Mouse (Mus musculus) thymus, postnatal 25 days (tissue): ENCODE measurements around the gene Smdt1.
A peak's percentile ranks its signal among the peaks of the same experiment; 100 is the strongest.

Experiments used
- DNase-seq: peaks from one replicate; pipeline ENCODE4 v3.0.0; 2022

Smdt1 gene

DNA sequence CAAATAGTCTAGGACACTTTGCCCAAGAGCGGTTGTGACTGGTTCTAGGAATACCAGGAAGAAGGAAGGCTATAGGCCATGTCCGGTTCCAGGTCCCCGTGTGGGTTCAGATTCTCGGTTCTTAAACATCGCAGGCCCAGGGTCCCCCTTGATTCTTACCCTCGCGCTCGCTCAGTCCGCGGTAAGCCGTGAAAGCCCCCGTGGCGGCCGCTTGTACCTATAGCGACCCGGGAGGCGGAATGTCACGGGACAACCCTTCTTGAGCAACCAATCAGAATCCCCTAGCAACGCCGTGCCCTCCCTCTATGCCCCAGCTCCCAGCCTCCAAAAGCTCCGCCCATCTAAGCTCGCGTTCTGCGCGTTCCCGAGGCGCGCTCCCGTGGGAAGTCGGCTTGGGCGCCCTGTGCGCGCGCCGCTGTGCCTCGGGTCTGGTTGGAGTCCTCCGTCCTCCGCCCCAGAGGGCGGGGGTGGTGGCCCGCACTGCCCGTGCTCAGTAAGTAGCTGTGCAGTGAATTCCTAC is at the start of gene Smdt1, which contains the start of the genes Naga and Pheta2:
Gene Smdt1, plus strand, starts transcription at position 367 of the 520 bp plus-strand sequence.
Gene Naga, minus strand, starts transcription at position 333 of the 520 bp plus-strand sequence.
Gene Pheta2, plus strand, starts transcription at position 350 of the 520 bp plus-strand sequence.
- DNase-seq = peak; percentile 97

DNA sequence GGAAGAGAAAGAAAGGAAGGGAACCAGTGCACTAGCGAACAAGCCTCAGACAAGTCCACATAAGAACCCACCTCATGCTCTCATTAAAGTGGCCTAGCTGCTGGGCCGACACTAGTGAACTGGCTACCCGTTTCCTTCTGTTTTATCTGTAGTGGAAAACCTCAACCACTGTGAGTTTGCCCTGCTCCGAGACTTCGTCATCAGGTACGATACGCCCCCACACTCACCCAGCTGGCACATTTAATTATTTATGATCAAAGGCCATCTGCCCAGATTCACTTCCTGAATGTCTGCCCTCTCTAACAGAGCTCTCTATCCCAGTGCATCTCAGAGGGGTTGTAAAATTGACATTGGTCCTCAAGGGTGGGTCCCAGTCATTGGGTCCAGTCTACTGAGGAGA is 48.5 kb upstream of the Smdt1 start:
- no peak for DNase-seq

DNA sequence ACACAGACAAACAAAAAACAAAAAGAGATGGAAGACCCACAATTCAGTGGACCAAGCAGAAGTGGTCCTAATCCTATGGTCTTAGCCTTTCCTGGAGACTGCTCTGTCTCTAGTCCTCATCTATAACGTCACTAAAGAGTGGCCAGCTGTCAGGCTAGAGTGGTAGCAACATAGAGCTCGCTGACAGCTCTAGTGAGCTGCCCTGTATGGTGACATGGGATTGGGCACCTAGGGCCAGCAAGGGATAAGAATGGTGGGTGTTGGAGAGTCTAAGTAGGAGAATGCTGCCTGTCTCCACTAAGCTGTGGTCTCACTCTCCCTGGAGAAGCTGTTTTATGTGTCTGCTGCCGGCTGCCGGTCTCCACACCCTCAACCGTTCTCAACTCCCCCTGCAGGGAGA is 45.9 kb upstream of the Smdt1 start:
- no peak for DNase-seq

DNA sequence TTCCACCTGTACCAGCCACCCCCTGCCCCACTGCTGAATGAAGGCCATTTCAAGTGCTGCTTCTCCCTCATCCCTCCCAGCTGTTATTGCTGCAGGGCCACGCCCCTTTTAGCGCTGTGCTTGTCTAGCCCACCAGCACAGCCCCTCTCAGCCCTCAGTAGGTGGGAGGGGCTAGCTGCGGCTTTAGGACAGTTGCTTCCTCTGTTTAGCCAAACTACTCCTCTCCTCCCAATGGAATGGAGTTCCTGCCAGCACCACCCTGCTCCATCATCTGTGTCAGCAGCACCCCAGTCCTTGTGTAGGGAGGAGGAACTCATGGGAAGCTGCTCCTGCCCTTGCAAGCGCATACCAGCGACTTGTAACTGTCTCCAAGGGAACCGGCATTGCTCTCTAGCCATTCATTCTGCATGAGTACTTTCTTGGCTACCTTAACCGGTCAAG is 45.5 kb upstream of the Smdt1 start:
- DNase-seq = no peak

DNA sequence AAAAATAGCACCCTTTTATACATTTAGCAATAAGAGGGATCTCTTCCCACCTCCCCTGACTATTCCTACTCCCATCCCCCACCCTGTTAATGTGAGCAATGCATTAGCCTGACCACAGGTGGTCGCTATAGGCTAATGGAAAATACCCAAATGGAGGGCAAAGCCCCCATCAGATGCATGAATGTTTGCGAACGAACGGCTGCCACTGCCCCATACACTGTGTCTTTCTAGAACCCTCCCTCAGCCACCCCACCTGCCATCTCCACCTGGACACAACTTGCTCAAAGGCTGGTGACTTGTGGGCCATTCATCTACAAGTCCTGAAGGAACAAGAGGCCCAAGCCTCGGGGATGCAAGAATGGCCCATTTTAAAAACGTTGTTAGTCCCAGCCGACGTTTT is 44.7 kb upstream of the Smdt1 start:
- no peak for DNase-seq

DNA sequence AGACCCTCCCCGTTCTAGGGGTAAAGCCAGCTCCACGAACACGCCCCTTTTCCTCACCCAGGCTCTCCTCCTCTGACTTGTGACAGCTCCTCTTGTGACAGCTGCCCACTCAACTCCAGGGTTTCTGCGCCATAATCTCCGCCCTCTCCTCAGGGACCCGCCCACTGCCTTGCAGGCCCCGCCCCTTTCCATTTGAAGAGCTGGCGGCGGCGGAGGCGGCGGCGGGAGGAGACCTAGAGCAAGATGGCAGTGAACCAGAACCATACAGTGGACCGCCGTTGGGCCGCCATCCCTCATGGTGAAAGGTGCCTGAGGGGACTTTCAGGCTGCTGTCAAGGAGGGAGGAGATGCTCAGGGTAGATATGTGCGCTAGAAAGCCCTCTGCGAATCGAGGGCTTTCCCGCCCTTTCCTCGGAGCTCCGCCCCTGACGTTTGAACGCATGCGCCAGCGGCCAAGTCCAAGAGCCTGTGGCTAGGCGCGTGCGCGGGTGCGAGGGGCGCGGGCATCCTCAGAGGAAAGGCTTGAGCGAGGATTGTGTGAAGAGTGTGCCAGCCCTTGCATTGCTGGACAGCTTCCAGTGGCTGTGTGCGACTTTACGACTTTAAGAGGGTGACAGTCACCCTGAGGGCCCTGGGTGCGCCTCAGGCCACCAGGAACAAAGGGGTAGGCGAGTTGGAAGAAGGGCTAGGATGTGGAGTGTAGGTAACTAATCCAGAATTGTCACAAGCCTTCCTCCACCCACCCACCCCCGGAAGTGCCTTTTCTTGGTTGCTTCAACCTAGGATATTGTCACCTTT is 39.8 kb upstream of the Smdt1 start, which contains the start of gene Wbp2nl:
Gene Wbp2nl, plus strand, starts transcription at position 191 of the 798 bp plus-strand sequence.
- DNase-seq = no peak

DNA sequence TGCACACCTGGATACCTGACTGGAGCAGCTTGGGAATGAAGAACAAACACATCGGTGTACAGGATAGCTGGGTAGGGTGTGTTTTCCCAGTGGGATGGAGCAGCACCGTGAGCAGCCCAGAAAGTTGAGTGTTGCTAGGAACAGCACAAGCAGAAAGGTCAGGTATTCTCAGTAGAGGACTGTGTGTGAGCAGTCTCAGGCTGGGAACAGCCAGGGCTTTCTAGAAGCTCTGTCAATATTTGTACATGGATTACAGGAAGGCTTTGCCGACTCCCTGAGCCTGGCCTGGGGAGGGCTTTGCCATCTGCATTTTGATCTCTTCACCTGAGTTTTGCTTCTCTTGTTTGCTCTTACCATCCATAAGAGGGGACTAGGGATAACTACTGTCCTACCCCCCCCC is 31.7 kb upstream of the Smdt1 start:
- DNase-seq = no peak

DNA sequence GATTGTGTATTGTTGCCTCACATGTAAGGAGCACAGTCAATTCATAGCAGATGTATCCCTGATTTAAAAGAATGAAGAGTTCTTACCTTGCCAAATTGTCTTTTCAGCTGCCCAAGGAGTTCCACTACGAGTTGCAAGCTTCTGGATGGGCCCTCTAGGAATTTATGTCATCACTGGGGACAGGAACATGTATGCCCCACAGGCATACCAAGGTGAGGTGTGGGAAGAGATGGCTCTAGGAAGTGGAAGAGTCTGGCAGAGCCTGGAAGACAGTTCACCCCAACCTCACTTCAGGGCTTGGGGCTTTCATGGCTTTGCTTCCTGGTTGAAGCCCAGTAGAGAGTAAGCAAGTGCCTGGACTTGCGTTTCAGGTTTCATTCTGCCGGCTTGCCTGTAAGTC is 30.3 kb upstream of the Smdt1 start:
- DNase-seq = no peak

DNA sequence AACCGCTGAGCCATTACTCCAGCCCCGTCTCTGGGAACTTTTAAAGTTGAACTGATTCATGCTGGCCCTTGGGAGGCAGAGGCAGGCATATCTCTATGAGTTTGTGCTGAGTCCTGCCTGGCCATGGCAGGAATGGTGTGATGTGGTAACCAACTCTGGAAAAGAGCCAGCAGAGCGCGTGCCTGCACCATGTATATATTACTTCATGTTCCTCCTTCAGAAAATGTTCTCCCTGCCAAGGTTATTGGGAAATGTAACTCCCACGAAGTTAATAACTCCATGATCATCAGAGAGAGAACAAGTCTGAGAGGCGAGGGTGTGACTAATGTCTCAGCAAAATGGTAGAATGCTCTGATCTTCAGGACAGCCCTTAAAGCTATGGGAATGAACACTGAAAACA is 20.9 kb upstream of the Smdt1 start:
- no peak for DNase-seq

DNA sequence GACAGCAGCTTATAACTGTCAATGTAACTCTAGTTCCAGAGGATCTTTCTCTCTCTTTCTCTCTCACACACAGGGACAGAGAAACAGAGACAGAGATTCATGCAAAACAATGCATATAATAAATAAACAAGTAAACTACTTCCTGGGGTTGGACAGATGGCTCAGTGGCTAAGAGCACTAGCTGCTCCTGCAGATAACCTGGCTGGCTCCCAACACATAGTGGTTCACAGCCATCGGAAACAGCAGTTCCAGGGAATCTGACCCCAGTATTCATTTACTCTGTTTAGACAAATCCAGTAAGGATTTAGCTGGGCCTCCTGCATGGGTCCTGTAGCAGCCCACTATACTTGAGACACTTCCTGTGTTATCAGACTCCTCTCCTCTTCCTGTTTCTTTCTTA is 19.1 kb upstream of the Smdt1 start:
- no peak for DNase-seq

DNA sequence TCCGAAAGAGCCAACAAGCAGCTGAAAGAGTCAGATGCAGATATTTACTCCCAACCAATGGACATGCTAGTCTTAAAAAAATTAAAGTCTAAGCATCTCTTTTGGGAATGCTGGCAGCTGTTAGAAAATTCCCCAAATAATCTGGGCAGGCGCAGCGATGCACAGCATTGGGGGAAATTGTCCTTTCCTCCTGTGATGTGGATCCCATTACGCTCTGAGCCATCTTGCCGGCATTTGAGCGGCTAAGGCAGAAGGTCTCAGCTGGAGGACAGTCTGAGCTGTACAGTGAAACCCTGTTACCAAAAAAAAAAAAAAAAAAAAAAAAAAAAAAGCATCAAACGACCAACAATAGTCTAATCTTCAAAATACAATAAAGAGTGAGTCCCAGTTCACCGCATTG is 16.6 kb upstream of the Smdt1 start:
- no peak for DNase-seq

DNA sequence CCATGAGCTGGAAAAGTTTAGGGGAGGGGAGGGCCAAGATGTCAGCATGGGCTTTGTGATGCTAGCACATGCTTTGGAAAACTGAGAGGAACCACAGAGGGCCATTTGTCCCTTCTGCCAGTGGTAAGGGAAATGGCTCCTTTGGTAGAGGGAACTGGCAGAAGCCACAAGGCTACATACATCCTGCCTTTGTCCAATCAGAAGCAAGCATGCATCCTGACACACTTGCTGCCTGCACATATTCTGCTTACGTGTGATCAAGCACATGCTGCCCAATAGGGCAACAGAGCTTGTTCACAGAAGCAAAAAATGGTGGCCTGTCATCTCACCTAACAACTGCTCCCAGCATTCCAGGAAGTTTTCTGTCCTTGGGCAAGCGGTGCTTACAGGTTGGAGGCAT is 13.4 kb upstream of the Smdt1 start:
- DNase-seq = no peak

DNA sequence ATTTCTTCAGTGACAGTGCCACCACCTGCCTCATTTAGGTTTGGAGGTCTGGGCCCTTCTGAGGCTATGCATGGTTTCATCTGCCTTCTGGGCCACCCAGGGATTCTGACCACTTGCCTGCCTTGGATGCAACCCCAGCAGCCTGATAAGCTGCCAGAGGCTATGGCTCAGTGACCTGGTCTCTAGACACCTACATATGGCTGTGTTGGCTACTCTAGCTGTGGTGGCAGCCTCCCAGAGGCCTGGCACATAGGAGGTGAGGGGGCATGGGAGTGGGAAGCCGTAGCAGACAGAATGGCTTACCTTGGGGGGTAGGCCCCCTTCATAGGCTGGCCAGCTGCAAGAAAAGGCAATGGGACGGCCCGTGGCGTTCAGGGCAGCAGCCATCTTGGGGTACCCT is 3.6 kb upstream of the Smdt1 start:
- DNase-seq = no peak

DNA sequence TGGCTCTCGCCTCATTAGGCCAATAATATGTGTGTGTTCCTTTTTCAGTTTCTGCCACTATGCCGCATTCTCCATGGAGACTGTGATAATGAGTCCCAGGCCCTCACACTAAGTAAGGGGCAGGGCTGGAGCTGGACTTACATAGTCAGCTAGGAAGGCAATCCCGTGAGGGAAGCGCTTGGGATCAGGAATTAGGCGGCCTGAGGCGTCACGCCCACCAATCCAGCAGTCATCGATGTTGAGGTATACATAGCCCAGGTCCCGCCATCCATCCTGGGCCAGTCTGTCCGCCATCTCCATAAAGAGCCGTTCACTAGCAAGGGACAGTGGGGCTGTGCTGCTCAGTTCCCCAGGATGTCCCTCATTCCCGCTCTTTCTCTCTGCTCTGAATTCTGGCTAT is 2.1 kb upstream of the Smdt1 start:
- DNase-seq = no peak

DNA sequence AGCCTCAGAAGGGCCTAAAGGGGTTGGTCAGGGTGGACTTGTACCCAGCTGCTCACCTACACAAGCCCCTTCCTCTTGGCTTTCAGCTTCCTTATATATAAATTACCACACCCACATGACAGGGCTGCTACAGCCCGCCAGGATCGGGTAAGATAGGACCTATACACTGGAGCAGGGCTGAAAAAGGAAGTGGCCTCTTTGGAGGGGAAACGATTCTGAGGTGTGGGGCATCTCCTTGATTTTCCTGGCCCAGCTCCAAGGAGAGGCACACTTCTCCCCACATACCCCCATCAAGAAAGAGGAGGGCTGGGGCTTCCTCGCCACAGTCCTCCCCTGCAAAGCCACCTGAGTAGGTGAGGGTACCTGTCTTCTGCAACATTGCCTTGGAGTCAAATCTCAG is 884 bp upstream of the Smdt1 start:
- DNase-seq = no peak

DNA sequence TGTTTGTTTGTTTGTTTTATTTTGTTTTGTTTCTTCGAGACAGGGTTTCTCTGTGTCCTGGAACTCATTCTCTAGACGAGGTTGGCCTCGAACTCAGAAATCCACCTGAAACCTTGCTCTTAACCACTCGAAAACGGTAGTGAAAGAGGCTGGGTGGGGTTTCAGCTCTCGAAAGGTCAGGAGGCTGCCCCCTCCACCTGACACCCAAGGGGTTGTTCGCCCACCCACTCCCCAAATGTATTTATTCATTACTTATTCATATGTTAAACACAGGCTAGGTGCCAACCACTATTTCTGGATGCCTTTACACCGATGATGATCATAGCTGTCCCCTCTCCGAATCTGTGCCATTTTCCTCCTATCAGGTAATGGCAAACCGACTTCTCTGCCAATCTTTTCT is 391 bp downstream of the Smdt1 start:
- no peak for DNase-seq

DNA sequence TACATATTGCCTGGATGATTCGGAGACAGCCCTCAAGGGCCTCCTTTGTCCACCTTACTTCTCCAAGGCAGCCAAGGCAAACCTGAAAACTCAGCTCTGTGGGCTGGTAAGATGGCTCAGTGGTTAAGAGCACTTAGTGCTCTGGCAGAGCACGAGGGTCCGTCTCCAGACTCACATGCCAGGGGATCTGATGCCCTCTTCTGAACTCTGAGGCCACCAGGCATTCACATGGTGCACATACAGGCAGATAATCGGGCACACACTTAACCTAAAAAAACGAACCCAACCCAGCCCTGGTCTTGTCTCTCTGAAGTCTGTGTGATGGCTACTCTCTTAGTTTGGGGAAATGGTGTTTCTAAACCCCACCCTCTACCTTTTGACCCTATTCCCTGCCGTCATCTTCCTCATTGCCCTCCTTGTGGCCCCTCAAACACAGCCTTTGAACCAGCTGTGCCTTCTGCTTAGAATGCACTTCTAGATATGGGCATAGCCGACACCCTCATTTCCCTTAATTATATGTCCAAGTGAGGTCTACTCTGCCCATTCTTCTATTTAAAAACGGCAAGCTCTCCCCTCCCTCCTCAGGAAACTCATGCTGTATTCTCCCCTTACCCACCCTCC is 985 bp downstream of the Smdt1 start:
- no peak for DNase-seq

DNA sequence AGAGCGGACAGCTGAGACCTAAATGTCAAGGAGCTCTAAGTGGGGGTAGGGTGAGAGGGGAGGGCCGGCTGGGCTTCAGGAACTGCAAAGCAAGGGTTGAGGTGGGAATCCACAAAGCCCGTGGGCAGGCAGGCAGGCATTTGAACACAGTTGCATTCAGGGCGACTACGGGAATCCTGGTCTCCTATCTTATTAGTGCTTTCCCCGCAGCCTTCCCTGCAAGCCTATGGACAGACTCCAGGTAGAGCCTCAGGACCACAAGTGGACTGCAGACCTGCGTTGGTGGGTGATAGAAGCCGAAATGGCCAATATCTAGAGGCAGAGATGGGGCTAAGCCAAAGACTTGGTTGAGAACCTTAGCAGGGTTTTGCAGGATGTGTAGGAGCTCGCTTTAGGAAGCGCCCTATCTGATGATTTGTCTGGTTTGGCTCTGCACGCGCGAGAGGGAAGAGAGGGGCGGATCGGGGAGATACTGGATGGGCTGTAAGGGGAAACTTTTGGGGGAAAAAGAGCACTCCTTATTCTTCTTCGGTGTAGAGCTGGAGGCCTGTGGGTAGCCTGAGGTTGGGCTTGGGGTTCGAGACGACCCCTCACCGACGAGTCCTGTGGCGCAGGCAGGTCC is 1.8 kb downstream of the Smdt1 start:
- DNase-seq = no peak

DNA sequence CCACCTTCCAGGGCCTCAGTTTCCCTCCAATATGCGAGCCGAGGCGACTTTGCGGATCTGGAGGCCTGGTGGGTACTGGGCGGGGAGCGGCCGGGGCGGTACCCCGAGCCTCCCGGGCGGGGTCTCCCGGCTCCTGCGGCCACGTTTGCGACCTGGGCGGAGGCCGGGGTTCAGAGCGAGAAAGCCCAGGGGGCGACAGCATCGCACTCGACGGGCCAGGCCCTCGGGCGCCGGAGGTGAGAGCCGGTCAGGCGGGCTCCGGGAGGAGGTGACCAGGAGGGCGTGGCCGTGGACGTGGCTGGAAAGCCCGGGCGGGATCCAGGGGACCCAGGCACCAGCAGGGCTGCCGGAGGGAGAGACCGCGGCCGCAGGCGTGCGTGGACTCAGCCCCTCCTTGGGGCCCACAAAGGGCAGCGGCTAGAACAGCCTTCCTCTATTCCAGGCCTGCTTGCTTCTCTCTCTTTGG is 2.3 kb downstream of the Smdt1 start:
- DNase-seq = peak; percentile 35

DNA sequence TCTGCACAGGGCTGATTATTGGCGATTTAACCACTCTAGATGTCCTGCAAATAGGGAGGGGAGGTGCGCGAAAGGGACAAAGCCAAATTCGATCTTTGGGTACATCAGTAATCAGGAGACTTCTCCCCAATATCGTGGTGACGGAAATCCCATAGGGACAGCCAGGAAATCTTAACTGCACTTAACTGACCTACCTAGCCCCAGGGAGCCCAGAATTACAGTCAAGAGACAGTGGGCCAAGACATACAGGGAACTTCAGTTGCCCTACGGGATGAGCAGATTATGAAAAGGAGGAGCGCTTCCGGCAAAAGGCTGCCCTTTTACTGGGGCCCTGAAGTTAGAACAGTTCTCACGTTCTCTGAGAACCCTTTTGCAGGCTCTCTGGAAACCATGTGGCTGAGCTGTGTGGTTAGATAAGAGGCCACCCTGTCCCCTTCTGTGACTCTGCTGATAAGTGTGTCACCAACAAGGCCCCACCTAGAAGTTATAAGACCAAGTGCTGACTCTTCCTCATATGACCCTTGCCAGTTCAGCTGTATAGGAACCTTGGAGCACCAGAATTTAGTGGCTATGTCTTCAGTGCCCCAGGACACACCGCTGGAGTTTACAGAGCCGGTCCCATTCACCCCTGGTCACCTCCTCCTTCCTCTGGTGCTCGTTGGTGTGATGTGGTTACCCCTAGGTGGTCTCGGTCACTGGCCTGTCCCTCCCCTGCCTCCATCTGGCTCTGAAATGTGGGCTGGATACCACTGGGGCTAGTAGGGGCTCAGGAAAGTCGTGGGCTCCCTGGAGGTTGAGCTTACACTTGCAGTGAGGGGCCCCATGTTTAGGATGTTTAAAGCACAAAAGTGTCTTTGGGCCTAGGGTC is 3.1 kb downstream of the Smdt1 start:
- DNase-seq = no peak

DNA sequence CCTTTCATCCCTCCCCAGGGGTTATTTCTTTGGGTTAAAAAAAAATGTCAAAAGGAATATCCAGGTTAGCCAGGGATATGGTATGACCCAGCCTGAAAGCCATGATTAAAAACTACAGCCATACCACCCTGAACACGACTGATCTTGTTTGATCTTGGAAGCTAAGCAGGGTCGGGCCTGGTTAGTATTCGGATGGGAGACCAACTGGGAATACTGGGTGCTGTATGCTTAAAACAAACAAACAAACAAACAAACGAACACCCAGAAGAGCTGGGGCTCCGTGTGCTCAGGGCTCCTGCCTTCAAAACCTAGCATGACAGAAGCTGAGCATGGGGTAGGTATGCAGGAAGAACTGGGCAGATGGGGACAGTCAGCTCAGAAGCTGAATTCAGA is 3.8 kb downstream of the Smdt1 start:
- DNase-seq = no peak
